Mouse (Mus musculus) MEL (cell line): ENCODE results near the gene Kalrn. TPM values are rescaled to one million over a fixed set of nuclear protein-coding genes. Genes with fewer than 3 reads are reported as not detected.

ENCODE experiments used
- DNase-seq: peaks from one replicate; pipeline ENCODE4 v3.0.0; 2011; ENCODE audit warnings: low read depth, low spot score
- H3K27ac ChIP-seq: 2 replicates; pipeline ENCODE4 v1.5.1; 2012; ENCODE audit warnings: low read depth, mild to moderate bottlenecking, control low read depth, low read length, moderate library complexity; ENCODE audit not compliant: control insufficient read depth
- H3K27me3 ChIP-seq, 2 experiments: fragments of 150-350 bp in 1 of 2; sonication (generic) in 1 of 2; 2 replicates each; pipeline ENCODE4 v1.6.1; 2012; ENCODE audit warnings: low read length in 2 of 2, mild to moderate bottlenecking in 2 of 2, improper control_type of control experiment in 1 of 2, moderate library complexity in 1 of 2; ENCODE audit not compliant: insufficient read depth in 2 of 2, control insufficient read depth in 1 of 2
- H3K36me3 ChIP-seq, 2 experiments: 2 replicates each; pipeline ENCODE4 v1.6.1; 2012 to 2014; ENCODE audit warnings: low read length in 2 of 2, improper control_type of control experiment in 1 of 2, inconsistent platforms in 1 of 2, mild to moderate bottlenecking in 1 of 2; ENCODE audit not compliant: insufficient read depth in 2 of 2, control insufficient read depth in 1 of 2
- H3K4me1 ChIP-seq, 2 experiments: fragments of 150-350 bp in 1 of 2; sonication (generic) in 1 of 2; 2 replicates each; pipeline ENCODE4 v1.6.1; 2012; ENCODE audit warnings: low read length in 2 of 2, improper control_type of control experiment in 1 of 2, mild to moderate bottlenecking in 1 of 2; ENCODE audit not compliant: insufficient read depth in 2 of 2, control insufficient read depth in 1 of 2
- H3K4me3 ChIP-seq, 2 experiments: fragments of 150-350 bp in 1 of 2; sonication (generic) in 1 of 2; 2 replicates each; pipeline ENCODE4 v1.5.1; 2012; ENCODE audit warnings: low read depth in 2 of 2, low read length in 2 of 2, mild to moderate bottlenecking in 2 of 2, moderate library complexity in 2 of 2, control low read depth in 1 of 2, improper control_type of control experiment in 1 of 2; ENCODE audit not compliant: control insufficient read depth in 1 of 2, insufficient read depth in 1 of 2
- H3K79me2 ChIP-seq: 2 replicates; pipeline ENCODE4 v1.6.1; 2012; ENCODE audit warnings: mild to moderate bottlenecking, low read length, moderate library complexity; ENCODE audit not compliant: control insufficient read depth, poor library complexity, insufficient read depth
- H3K9ac ChIP-seq: 2 replicates; pipeline ENCODE4 v1.6.1; 2012; ENCODE audit warnings: low read depth, mild to moderate bottlenecking, control low read depth, low read length, moderate library complexity; ENCODE audit not compliant: control insufficient read depth, poor library complexity, severe bottlenecking
- H3K9me3 ChIP-seq: fragments of 150-350 bp; sonication (generic); replicated peaks from 2 replicates; pipeline ENCODE4 v1.6.1; 2012; ENCODE audit warnings: mild to moderate bottlenecking, low read length, improper control_type of control experiment, moderate library complexity; ENCODE audit not compliant: insufficient read depth
- CHD1 ChIP-seq: IDR thresholded peaks from 2 replicates; pipeline ENCODE4 v1.6.1; 2012; ENCODE audit warnings: low read depth, mild to moderate bottlenecking, inconsistent platforms, low read length, improper control_type of control experiment
- E2F4 ChIP-seq: IDR thresholded peaks from 2 replicates; pipeline ENCODE4 v1.6.1; 2011; ENCODE audit warnings: low read depth, low read length, improper control_type of control experiment, borderline replicate concordance
- GATA1 ChIP-seq: IDR thresholded peaks from 2 replicates; pipeline ENCODE4 v1.6.1; 2011; ENCODE audit warnings: low read depth, low read length, improper control_type of control experiment
- JUND ChIP-seq: IDR thresholded peaks from 2 replicates; pipeline ENCODE4 v1.6.1; 2011; ENCODE audit warnings: low read depth, mild to moderate bottlenecking, improper control_type of control experiment, low read length
- KAT2A ChIP-seq: conservative IDR thresholded peaks from 2 replicates; pipeline ENCODE4 v1.6.1; 2012; ENCODE audit warnings: low read depth, low read length, improper control_type of control experiment, inconsistent platforms
- MAFK ChIP-seq: IDR thresholded peaks from 2 replicates; pipeline ENCODE4 v1.6.1; 2011; ENCODE audit warnings: low read depth, mild to moderate bottlenecking, low read length, improper control_type of control experiment, borderline replicate concordance
- MEF2A ChIP-seq: IDR thresholded peaks from 2 replicates; pipeline ENCODE4 v1.6.1; 2014; ENCODE audit warnings: low read depth, mild to moderate bottlenecking, inconsistent platforms, low read length, improper control_type of control experiment; ENCODE audit not compliant: poor library complexity, insufficient replicate concordance, severe bottlenecking; ENCODE audit errors: extremely low read depth
- MXI1 ChIP-seq: IDR thresholded peaks from 2 replicates; pipeline ENCODE4 v1.6.1; 2011; ENCODE audit warnings: mild to moderate bottlenecking, low read depth, low read length, improper control_type of control experiment
- NELFE ChIP-seq: IDR thresholded peaks from 2 replicates; pipeline ENCODE4 v1.6.1; 2011; ENCODE audit warnings: low read depth, low read length, improper control_type of control experiment
- NRF1 ChIP-seq: IDR thresholded peaks from 2 replicates; pipeline ENCODE4 v1.6.1; 2014; ENCODE audit warnings: low read depth, mild to moderate bottlenecking, inconsistent platforms, low read length, improper control_type of control experiment, moderate library complexity; ENCODE audit not compliant: poor library complexity, insufficient read depth, severe bottlenecking
- POLR2AphosphoS2 ChIP-seq: IDR thresholded peaks from 2 replicates; pipeline ENCODE4 v1.6.1; 2011; ENCODE audit warnings: low read length, improper control_type of control experiment
- POLR2AphosphoS5 ChIP-seq: IDR thresholded peaks from 2 replicates; pipeline ENCODE4 v1.6.1; 2012; ENCODE audit warnings: low read depth, borderline replicate concordance, mild to moderate bottlenecking, inconsistent platforms, low read length, moderate library complexity, mixed read lengths
- RAD21 ChIP-seq: IDR thresholded peaks from 2 replicates; pipeline ENCODE4 v1.6.1; 2011; ENCODE audit warnings: mild to moderate bottlenecking, low read depth, low read length, improper control_type of control experiment
- SIN3A ChIP-seq: IDR thresholded peaks from 2 replicates; pipeline ENCODE4 v1.6.1; 2012; ENCODE audit warnings: low read length, improper control_type of control experiment, inconsistent platforms
- SMC3 ChIP-seq: IDR thresholded peaks from 2 replicates; pipeline ENCODE4 v1.6.1; 2011; ENCODE audit warnings: low read depth, low read length, improper control_type of control experiment
- TAL1 ChIP-seq: IDR thresholded peaks from 2 replicates; pipeline ENCODE4 v1.6.1; 2012; ENCODE audit warnings: mild to moderate bottlenecking, inconsistent platforms, low read length, moderate library complexity, mixed read lengths
- ZC3H11A ChIP-seq: IDR thresholded peaks from 2 replicates; pipeline ENCODE4 v1.6.1; 2012; ENCODE audit warnings: low read depth, mild to moderate bottlenecking, inconsistent platforms, low read length, improper control_type of control experiment
- ZKSCAN1 ChIP-seq: IDR thresholded peaks from 2 replicates; pipeline ENCODE4 v1.6.1; 2012; ENCODE audit warnings: low read depth, mild to moderate bottlenecking, inconsistent platforms, low read length, improper control_type of control experiment, moderate library complexity
- ZMIZ1 ChIP-seq: IDR thresholded peaks from 2 replicates; pipeline ENCODE4 v1.6.1; 2012; ENCODE audit warnings: low read depth, mild to moderate bottlenecking, inconsistent platforms, low read length, improper control_type of control experiment, moderate library complexity
- polyA plus RNA-seq, 2 experiments: library from polyadenylated mRNA; stranded (reverse) in 1 of 2; unstranded in 1 of 2; fragments of >175 nt in 1 of 2; fragments of >200 nt in 1 of 2; gene quantifications; 2 replicates each; pipeline versions ENCODE4 v1.2.1 to v1.2.4; 2012; ENCODE audit warnings: low replicate concordance in 2 of 2, low read depth in 1 of 2; ENCODE audit not compliant: insufficient read length in 2 of 2, insufficient read depth in 1 of 2, missing spikeins in 1 of 2
- total RNA-seq: library from RNA; depleted of rRNA; stranded (reverse); fragments of 300-350 nt; gene quantifications from 2 replicates; pipeline ENCODE4 v1.2.3, GENCODE M21; 2012

Gene Kalrn
- total and polyA plus RNA-seq, 3 experiments, result 10.4 to 11.8 TPM; not detected in 1

DNA sequence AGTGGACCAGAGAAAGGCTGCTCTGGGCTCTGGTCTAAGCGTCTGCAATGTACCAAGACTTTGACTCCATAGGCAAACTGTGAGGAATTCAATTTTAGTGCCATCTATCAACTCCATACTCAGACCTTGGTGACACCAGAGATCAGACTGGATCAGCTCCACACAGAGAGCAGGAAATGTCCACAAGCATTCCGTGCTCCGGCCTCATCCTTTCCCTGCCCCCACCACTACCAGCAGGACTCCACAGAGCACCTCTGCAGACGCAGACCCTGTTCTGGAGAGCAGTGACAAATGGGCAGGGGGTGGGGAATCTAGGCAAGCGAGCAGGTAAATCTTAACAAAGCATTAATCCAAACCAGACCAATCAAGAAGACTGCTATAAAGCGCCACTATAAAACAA lies 15.4 kb downstream of the Kalrn start:
- Histone ChIP-seq H3K79me2 (no peaks in the 10 kb centered on the region), H3K9me3 (no peaks in the 10 kb centered on the region), H3K36me3 (no peaks in the 10 kb centered on the region), H3K4me3 (no peak overlapping the region), H3K4me1 (no peaks in the 10 kb centered on the region), H3K9ac (no peak overlapping the region), H3K27ac (no peak overlapping the region), H3K27me3 (no peaks in the 10 kb centered on the region)
- no peak for TF ChIP-seq E2F4
- TF ChIP-seq SIN3A, result no peak
- TF ChIP-seq KAT2A, result no peak
- TF ChIP-seq GATA1, result no peak
- no peak for TF ChIP-seq NELFE
- TF ChIP-seq NRF1, result no peak
- no peak for TF ChIP-seq RAD21
- no peak for DNase-seq

DNA sequence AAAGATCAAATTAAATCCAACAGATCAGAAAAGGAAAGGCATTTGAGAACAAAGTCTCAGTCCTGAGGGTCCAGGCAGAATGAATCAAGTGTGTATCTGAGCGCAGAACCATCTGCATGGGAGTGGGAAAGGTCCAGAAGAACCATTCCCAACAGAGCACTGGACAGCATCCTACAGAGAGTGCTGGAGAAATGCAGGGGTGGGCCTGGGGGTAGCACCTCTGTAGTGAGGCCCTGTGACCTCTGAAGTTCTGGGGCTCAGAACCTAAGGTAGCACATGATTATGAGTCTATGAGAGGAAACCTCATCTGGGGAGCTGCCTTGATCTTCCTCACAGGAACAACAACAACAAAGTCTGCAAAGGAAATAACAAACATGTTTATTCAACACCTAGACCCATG lies 20.6 kb downstream of the Kalrn start:
- no peak for TF ChIP-seq CHD1
- TF ChIP-seq JUND, result no peak
- no peak for TF ChIP-seq POLR2AphosphoS2
- TF ChIP-seq SMC3, result no peak
- no peak for TF ChIP-seq ZC3H11A
- TF ChIP-seq TAL1, result no peak
- no peak for TF ChIP-seq ZKSCAN1
- TF ChIP-seq ZMIZ1, result no peak
- no peak for TF ChIP-seq MAFK
- no peak for TF ChIP-seq POLR2AphosphoS5
- no peak for TF ChIP-seq MEF2A
- TF ChIP-seq MXI1, result no peak
- H3K79me2 ChIP-seq, result no peaks in the 10 kb centered on the region
- H3K27me3 ChIP-seq, result no peaks in the 10 kb centered on the region
- no peak overlapping the region for H3K4me3 ChIP-seq
- H3K9ac ChIP-seq, result no peak overlapping the region
- H3K36me3 ChIP-seq, result no peaks in the 10 kb centered on the region
- H3K9me3 ChIP-seq, result no peaks in the 10 kb centered on the region
- no peaks in the 10 kb centered on the region for H3K4me1 ChIP-seq
- no peak for DNase-seq
- H3K27ac ChIP-seq, result no peak overlapping the region
